Mouse (Mus musculus) liver, embryonic 13.5 days (tissue): Measurements from ENCODE around the gene Gm42791. TPM values are rescaled to one million over a fixed set of nuclear protein-coding genes. Genes with fewer than 3 reads are reported as not detected.

Experiments
- polyA plus RNA-seq: library from polyadenylated mRNA; unstranded; fragments of >200 nt; fragmentation: Nextera tagmentation; extraction: Ambion mirVana; gene quantifications from 2 replicates; pipeline ENCODE4 v1.2.1, GENCODE M21; 2015

Gm42791 gene
- polyA plus RNA-seq, 1 experiment from 2014 or later = 0.86 TPM

Other genes with a start within 250 kb of the Gm42791 start
- 8.4 and 12.7 TPM in 2 replicates for gene Katnal1, start 65.8 kb downstream of the Gm42791 start, polyA plus RNA-seq
- gene Uspl1, start 189.2 kb upstream of the Gm42791 start, polyA plus RNA-seq = 24.2 and 28.6 TPM in 2 replicates
- 678 and 901 TPM in 2 replicates for gene Hmgb1, start 189.3 kb upstream of the Gm42791 start, polyA plus RNA-seq